10 mouse cellular contexts compared by ENCODE assay signal in the genomic region with DNA sequence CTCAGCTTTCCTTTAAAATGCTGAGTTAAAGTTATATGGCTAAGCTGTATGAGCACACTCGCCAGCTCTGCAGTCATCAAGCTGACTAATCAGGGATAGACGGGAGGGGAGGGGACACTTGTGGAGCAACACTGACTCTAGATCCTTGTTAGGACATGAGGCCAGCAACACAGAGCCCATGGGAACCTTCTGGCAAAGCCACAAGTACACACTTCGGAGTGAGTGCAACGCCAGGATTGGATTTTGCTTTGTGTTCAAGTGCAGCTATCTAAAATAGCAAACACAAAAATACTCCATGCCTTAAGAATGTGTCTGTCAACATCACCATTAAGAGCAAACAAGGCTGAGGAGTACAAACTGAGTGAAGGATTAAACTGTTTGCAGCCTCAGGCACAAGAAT. TPM values are rescaled to one million over a fixed set of nuclear protein-coding genes. Genes with fewer than 3 reads are reported as not detected.
DNase-seq lines count a peak whose midpoint lies in the region; ATAC-seq lines count a peak whose summit lies in the region.
"Had no signal": no experiment of that assay in that cellular context is flagged by ENCODE, and none has a peak within 500 bp of the region (broad histone marks: within the 10 kb centered on the region; RNA-seq: fewer than 3 reads in every experiment).

No protein-coding gene starts in this region.

- peak; percentile 59 for DNase-seq in adrenal gland, adult 2 months
- DNase-seq in adrenal gland, adult 8-10 months, result no peak
- peak; percentile 66 for DNase-seq in fibroblast of lung, adult 2 months (ENCODE audit: low read depth)
- DNase-seq in lung, postnatal 25 days (ENCODE audit: low spot score), result peak; percentile 88
- DNase-seq in left cerebral cortex, adult 8-10 months (ENCODE audit: low spot score in 2 of 2), result no peak
- DNase-seq in right cerebral cortex, postnatal 25 days, result no peak

- 40% methylated on average over 4 of the region's 4 CpGs for WGBS in heart, embryonic 15.5 days

- H3K9me3 ChIP-seq in heart, embryonic 15.5 days (replicated peaks), result no peaks in the 10 kb centered on the region
- H3K9me3 ChIP-seq: megakaryocyte, embryonic 14.5 days had no signal

- no peaks in the 10 kb centered on the region for H3K27me3 ChIP-seq in heart, embryonic 15.5 days
- H3K27me3 ChIP-seq: megakaryocyte, embryonic 14.5 days; neural tube, embryonic 15.5 days had no signal

- H3K4me3 ChIP-seq in heart, embryonic 15.5 days, result no peak overlapping the region
- H3K4me3 ChIP-seq: megakaryocyte, embryonic 14.5 days; neural tube, embryonic 15.5 days had no signal

- H3K36me3 ChIP-seq in heart, embryonic 15.5 days, result no peaks in the 10 kb centered on the region

- ATAC-seq in heart, embryonic 15.5 days (replicated peaks; ENCODE audit: insufficient number of reproducible peaks, insufficient read depth, low FRiP score, low read depth), result peak; percentile 89
- ATAC-seq in megakaryocyte, adult 5-6 weeks (ENCODE audit: poor library complexity, severe bottlenecking), result no peak

- no peak overlapping the region for H3K9ac ChIP-seq in heart, embryonic 15.5 days
- H3K9ac ChIP-seq: neural tube, embryonic 15.5 days had no signal

- H3K27ac ChIP-seq in heart, embryonic 15.5 days, result peak overlapping the region; percentile 80
- H3K27ac ChIP-seq: neural tube, embryonic 15.5 days had no signal

- peak overlapping the region; percentile 6; the same call in 1 of the 2 replicates for H3K4me2 ChIP-seq in heart, embryonic 15.5 days
- H3K4me2 ChIP-seq: neural tube, embryonic 15.5 days had no signal

- peaks cover 20% of the 10 kb centered on the region for H3K4me1 ChIP-seq in heart, embryonic 15.5 days (replicated peaks)
- H3K4me1 ChIP-seq: neural tube, embryonic 15.5 days had no signal

RNA-seq across cellular contexts. Expression of a gene that starts 29.8 kb away (rescaled TPM):
- 10 to 100 TPM; 40.7 to 58.3 TPM for total RNA-seq in adrenal gland, adult 2 months (2021)
- 14.1 and 20.7 TPM in 2 replicates for polyA plus RNA-seq in adrenal gland, adult 2 months (2012; rRNA removed)
- 10 to 100 TPM; 47.6 to 68.9 (median 55.5) TPM for total RNA-seq in adrenal gland, adult 8-10 months (2022)
- polyA plus RNA-seq in heart, embryonic 15.5 days (2015; fragmentation: Nextera tagmentation; extraction: Ambion mirVana), result 46.6 and 47.6 TPM in 2 replicates
- total RNA-seq in left cerebral cortex, adult 8-10 months (2022), result 10 to 100 TPM; 26.7 to 29.0 (median 28.5) TPM
- 18.6 and 23.2 TPM in 2 replicates for total RNA-seq in megakaryocyte, adult 5-6 weeks (2015)
- 15.4 and 20.3 TPM in 2 replicates for total RNA-seq in megakaryocyte, adult 5-6 weeks (2017)

RNA-seq across cellular contexts. Expression of a gene that starts 29.9 kb away (rescaled TPM):
- total RNA-seq in adrenal gland, adult 2 months (2021), result 10 to 100 TPM; 42.6 to 43.5 TPM
- polyA plus RNA-seq in adrenal gland, adult 2 months (2012; rRNA removed), result 39.0 and 48.4 TPM in 2 replicates
- 10 to 100 TPM; 49.9 to 67.8 (median 54.9) TPM for total RNA-seq in adrenal gland, adult 8-10 months (2022)
- polyA plus RNA-seq in heart, embryonic 15.5 days (2015; fragmentation: Nextera tagmentation; extraction: Ambion mirVana), result 32.0 and 32.2 TPM in 2 replicates
- total RNA-seq in left cerebral cortex, adult 8-10 months (2022), result 10 to 100 TPM; 37.3 to 40.2 (median 38.7) TPM
- total RNA-seq in megakaryocyte, adult 5-6 weeks (2015), result 18.4 and 21.0 TPM in 2 replicates
- 9.0 and 19.3 TPM in 2 replicates for total RNA-seq in megakaryocyte, adult 5-6 weeks (2017)

Comparison
In these comparisons a context has a peak if more than half of its experiments do, and no peak if none do; other contexts are left out.
1. DNase-seq: peak in adrenal gland, adult 2 months (single experiment), fibroblast of lung, adult 2 months (single experiment) and lung, postnatal 25 days (single experiment); none in adrenal gland, adult 8-10 months (single experiment), left cerebral cortex, adult 8-10 months (0 of 2) and right cerebral cortex, postnatal 25 days (single experiment).